Mouse (Mus musculus) embryo, embryonic 11 days (tissue): ENCODE measurements around the gene Acp5.

Source experiments
- DNase-seq: peaks from one replicate; pipeline ENCODE4 v3.0.0-alpha.2; 2015

Acp5 gene

GRCm38 (mm10) chr9:22138480-22138879 lies 3.0 kb upstream of the Acp5 start:
- no peak for DNase-seq

- peak; percentile 72 for DNase-seq
Observed at GRCm38 (mm10) chr9:22136765-22137547, 1.4 kb upstream of the Acp5 start.

GRCm38 (mm10) chr9:22134988-22135643 lies 395 bp downstream of the Acp5 start:
- DNase-seq = no peak

- DNase-seq = no peak
Observed at GRCm38 (mm10) chr9:22134246-22134890, 1.1 kb downstream of the Acp5 start.

GRCm38 (mm10) chr9:22132220-22132619 lies 3.3 kb downstream of the Acp5 start:
- DNase-seq = no peak

GRCm38 (mm10) chr9:22131226-22131981 lies 4.1 kb downstream of the Acp5 start:
- peak; percentile 63 for DNase-seq

GRCm38 (mm10) chr9:22125246-22126027 lies 10.1 kb downstream of the Acp5 start:
- DNase-seq = no peak

- DNase-seq = no peak
Observed at GRCm38 (mm10) chr9:22124169-22124568, 11.3 kb downstream of the Acp5 start.

- DNase-seq = no peak
Observed at GRCm38 (mm10) chr9:22123069-22123609, 12.4 kb downstream of the Acp5 start.

GRCm38 (mm10) chr9:22122005-22122404 lies 13.5 kb downstream of the Acp5 start:
- DNase-seq = no peak

- no peak for DNase-seq
Observed at GRCm38 (mm10) chr9:22121545-22121944, 14.0 kb downstream of the Acp5 start.

GRCm38 (mm10) chr9:22119543-22119942 lies 16.0 kb downstream of the Acp5 start:
- DNase-seq = no peak

- DNase-seq = peak; percentile 70
Observed at GRCm38 (mm10) chr9:22117754-22118456, 17.6 kb downstream of the Acp5 start.

GRCm38 (mm10) chr9:22116740-22117426 lies 18.6 kb downstream of the Acp5 start, which contains the start of gene Elof1:
Gene Elof1, minus strand, starts transcription at chr9:22117172.
- peak; percentile 98 for DNase-seq

GRCm38 (mm10) chr9:22116086-22116485 lies 19.4 kb downstream of the Acp5 start:
- DNase-seq = no peak

- no peak for DNase-seq
Observed at GRCm38 (mm10) chr9:22115635-22116034, 19.9 kb downstream of the Acp5 start.

GRCm38 (mm10) chr9:22108194-22108593 lies 27.3 kb downstream of the Acp5 start:
- DNase-seq = no peak

GRCm38 (mm10) chr9:22099922-22100321 lies 35.6 kb downstream of the Acp5 start:
- peak; percentile 47 for DNase-seq

- peak; percentile 29 for DNase-seq
Observed at GRCm38 (mm10) chr9:22098993-22099696, 36.4 kb downstream of the Acp5 start, which contains the start of gene Cnn1. Gene Cnn1, plus strand, starts transcription at chr9:22099216.

GRCm38 (mm10) chr9:22095854-22096307 lies 39.6 kb downstream of the Acp5 start:
- peak; percentile 92 for DNase-seq
